Mouse (Mus musculus): ENCODE results near the gene Ssbp4. TPM values are rescaled to one million over a fixed set of nuclear protein-coding genes. Genes with fewer than 3 reads are reported as not detected.

Ssbp4 gene
- polyA plus RNA-seq, 1 experiment from 2014 or later = 100 TPM

GRCm38 (mm10) chr8:70647343-70648163, 38.9 kb upstream of the Ssbp4 start:
- H3K27ac ChIP-seq = peak overlapping the region; percentile 1; the same call in 1 of the 2 replicates
- no peak for ATAC-seq (ENCODE audit: insufficient number of reproducible peaks, insufficient read depth, low FRiP score, low TSS enrichment, low read depth)
- H3K4me3 ChIP-seq = no peak overlapping the region
- H3K36me3 ChIP-seq = peaks cover 42% of the 10 kb centered on the region
- H3K9ac ChIP-seq = 0 out of 2 replicates have a peak overlapping the region, but pooled peaks have one; percentile 0
- H3K27me3 ChIP-seq = no peaks in the 10 kb centered on the region
- peaks cover 23% of the 10 kb centered on the region for H3K4me1 ChIP-seq
- 42% methylated on average over 8 of the region's 8 CpGs for WGBS
- H3K4me2 ChIP-seq = no peak overlapping the region
- H3K9me3 ChIP-seq = no peaks in the 10 kb centered on the region

GRCm38 (mm10) chr8:70646775-70647174, 38.1 kb upstream of the Ssbp4 start:
- ATAC-seq (ENCODE audit: insufficient number of reproducible peaks, insufficient read depth, low FRiP score, low TSS enrichment, low read depth) = no peak
- peaks cover 34% of the 10 kb centered on the region for H3K36me3 ChIP-seq
- no peak overlapping the region for H3K4me3 ChIP-seq
- no peak overlapping the region for H3K4me2 ChIP-seq
- no peak overlapping the region for H3K27ac ChIP-seq
- peaks cover 23% of the 10 kb centered on the region for H3K4me1 ChIP-seq
- no peaks in the 10 kb centered on the region for H3K9me3 ChIP-seq
- H3K27me3 ChIP-seq = no peaks in the 10 kb centered on the region
- no peak overlapping the region for H3K9ac ChIP-seq

GRCm38 (mm10) chr8:70646369-70646768, 37.7 kb upstream of the Ssbp4 start:
- Histone ChIP-seq H3K4me2 (no peak overlapping the region), H3K27me3 (no peaks in the 10 kb centered on the region), H3K9me3 (no peaks in the 10 kb centered on the region), H3K27ac (no peak overlapping the region), H3K36me3 (peaks cover 30% of the 10 kb centered on the region), H3K4me3 (no peak overlapping the region), H3K9ac (no peak overlapping the region), H3K4me1 (peaks cover 23% of the 10 kb centered on the region)
- ATAC-seq (ENCODE audit: insufficient number of reproducible peaks, insufficient read depth, low FRiP score, low TSS enrichment, low read depth) = no peak
- WGBS = 85% methylated on average over 6 of the region's 6 CpGs

DNA sequence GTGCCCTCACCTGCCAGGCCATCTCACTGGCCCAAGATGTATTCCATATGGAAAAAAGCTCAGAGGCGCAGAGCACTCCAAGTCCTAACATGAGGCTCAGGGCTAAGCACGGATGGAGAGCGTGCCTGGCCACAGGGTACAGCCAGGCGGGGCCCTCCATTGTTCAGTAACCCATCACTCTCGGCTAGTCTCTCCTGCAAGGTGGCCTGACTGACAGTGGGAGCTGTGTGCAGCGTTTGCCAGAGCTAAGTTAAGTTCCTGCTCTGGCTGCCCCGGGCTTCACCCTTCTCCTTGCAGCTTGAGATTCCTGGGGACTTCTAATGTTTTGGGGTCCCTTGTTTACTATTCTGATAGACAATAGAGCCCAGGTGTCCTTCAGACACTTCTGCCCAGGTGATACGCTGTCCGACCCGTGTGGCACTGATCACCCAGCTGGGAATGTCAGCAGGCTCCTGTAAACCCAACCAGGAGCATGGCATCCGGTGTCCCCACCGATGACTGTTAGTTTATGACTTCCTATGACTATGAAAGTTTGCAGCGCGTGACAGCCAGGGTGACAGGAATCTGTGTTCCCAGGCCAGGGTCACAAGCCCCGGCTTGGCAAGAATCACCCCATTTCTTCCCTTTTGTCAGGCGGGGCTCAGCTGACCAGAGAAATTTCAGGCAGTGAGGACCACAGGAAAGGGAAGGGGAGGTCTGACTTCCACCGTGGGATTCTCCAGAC, 37.0 kb upstream of the Ssbp4 start:
- H3K4me2 ChIP-seq = no peak overlapping the region
- H3K27me3 ChIP-seq = no peaks in the 10 kb centered on the region
- H3K9me3 ChIP-seq = no peaks in the 10 kb centered on the region
- H3K4me1 ChIP-seq = peaks cover 23% of the 10 kb centered on the region
- H3K4me3 ChIP-seq = no peak overlapping the region
- peaks cover 23% of the 10 kb centered on the region for H3K36me3 ChIP-seq
- ATAC-seq (ENCODE audit: insufficient number of reproducible peaks, insufficient read depth, low FRiP score, low TSS enrichment, low read depth) = no peak
- no peak overlapping the region for H3K9ac ChIP-seq
- WGBS = 60% methylated on average over 17 of the region's 17 CpGs
- H3K27ac ChIP-seq = no peak overlapping the region

DNA sequence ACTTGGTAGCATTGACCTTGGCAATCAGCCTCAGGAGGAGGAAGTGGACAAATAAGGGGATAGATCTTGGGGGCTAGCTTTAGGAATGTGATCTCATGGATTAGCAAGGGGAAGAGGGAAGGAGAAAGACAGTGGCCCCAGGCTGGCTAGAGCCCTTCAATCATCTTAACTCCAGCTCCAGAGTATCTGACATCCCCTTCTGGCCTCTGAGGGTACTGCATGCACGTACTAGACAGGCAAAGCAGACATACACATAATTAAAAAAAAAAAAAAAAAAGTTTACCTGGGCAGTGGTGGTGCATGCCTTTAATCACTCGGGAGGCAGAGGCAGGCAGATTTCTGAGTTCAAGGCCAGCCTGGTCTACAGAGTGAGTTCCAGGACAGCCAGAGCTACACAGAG, 35.4 kb upstream of the Ssbp4 start:
- H3K9ac ChIP-seq = no peak overlapping the region
- no peak for ATAC-seq (ENCODE audit: insufficient number of reproducible peaks, insufficient read depth, low FRiP score, low TSS enrichment, low read depth)
- peaks cover 16% of the 10 kb centered on the region for H3K4me1 ChIP-seq
- WGBS = 86% methylated on average over 2 of the region's 2 CpGs
- H3K4me3 ChIP-seq = no peak overlapping the region
- H3K27ac ChIP-seq = no peak overlapping the region
- H3K9me3 ChIP-seq = no peaks in the 10 kb centered on the region
- H3K27me3 ChIP-seq = no peaks in the 10 kb centered on the region
- no peak overlapping the region for H3K4me2 ChIP-seq
- peaks cover 8% of the 10 kb centered on the region; the same call in 1 of the 2 replicates for H3K36me3 ChIP-seq

- no peak overlapping the region for H3K4me2 ChIP-seq
- no peak overlapping the region for H3K27ac ChIP-seq
- WGBS = 67% methylated on average over 3 of the region's 3 CpGs
- H3K4me1 ChIP-seq = peaks cover 9% of the 10 kb centered on the region
- no peak for ATAC-seq (ENCODE audit: insufficient number of reproducible peaks, insufficient read depth, low FRiP score, low TSS enrichment, low read depth)
- H3K4me3 ChIP-seq = no peak overlapping the region
- no peaks in the 10 kb centered on the region for H3K36me3 ChIP-seq
- no peaks in the 10 kb centered on the region for H3K27me3 ChIP-seq
- no peaks in the 10 kb centered on the region for H3K9me3 ChIP-seq
- H3K9ac ChIP-seq = no peak overlapping the region
Observed at GRCm38 (mm10) chr8:70643019-70643418, 34.3 kb upstream of the Ssbp4 start.

- 77% methylated on average over 9 of the region's 9 CpGs for WGBS
- Histone ChIP-seq H3K4me1 (peaks cover 25% of the 10 kb centered on the region), H3K36me3 (no peaks in the 10 kb centered on the region), H3K27ac (no peak overlapping the region), H3K9ac (no peak overlapping the region), H3K27me3 (no peaks in the 10 kb centered on the region), H3K4me3 (no peak overlapping the region), H3K4me2 (no peak overlapping the region), H3K9me3 (no peaks in the 10 kb centered on the region)
- ATAC-seq (ENCODE audit: insufficient number of reproducible peaks, insufficient read depth, low FRiP score, low TSS enrichment, low read depth) = no peak
Observed at GRCm38 (mm10) chr8:70638752-70639151, 30.1 kb upstream of the Ssbp4 start.

DNA sequence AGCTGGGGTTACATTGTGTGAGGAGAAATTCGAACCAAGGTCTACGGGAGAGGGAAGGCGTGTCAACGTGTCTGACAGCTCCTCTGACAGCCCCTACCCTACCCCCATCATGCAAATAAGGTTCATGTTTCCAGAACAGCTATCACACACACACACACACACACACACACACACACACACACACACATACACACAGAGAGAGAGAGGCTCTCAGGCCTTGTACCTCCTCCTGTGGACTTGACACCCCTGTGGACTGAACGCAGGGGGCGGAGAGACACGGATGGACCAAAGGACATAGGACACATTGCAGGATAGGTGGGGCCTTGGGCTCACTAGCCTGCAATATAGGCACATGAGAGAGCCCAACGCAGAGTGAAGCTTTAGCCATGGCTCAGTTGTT, 28.2 kb upstream of the Ssbp4 start:
- H3K4me2 ChIP-seq = no peak overlapping the region
- H3K4me1 ChIP-seq = peaks cover 27% of the 10 kb centered on the region
- peaks cover 6% of the 10 kb centered on the region for H3K27me3 ChIP-seq
- no peaks in the 10 kb centered on the region for H3K36me3 ChIP-seq
- 59% methylated on average over 8 of the region's 8 CpGs for WGBS
- 0 out of 2 replicates have a peak overlapping the region, but pooled peaks have one; percentile 36 for H3K9ac ChIP-seq
- H3K4me3 ChIP-seq = no peak overlapping the region
- no peak for ATAC-seq (ENCODE audit: insufficient number of reproducible peaks, insufficient read depth, low FRiP score, low TSS enrichment, low read depth)
- H3K9me3 ChIP-seq = no peaks in the 10 kb centered on the region
- H3K27ac ChIP-seq = no peak overlapping the region

GRCm38 (mm10) chr8:70635527-70635926, 26.9 kb upstream of the Ssbp4 start:
- H3K4me2 ChIP-seq = no peak overlapping the region
- WGBS = 70% methylated on average over 6 of the region's 6 CpGs
- no peak overlapping the region for H3K4me3 ChIP-seq
- H3K27me3 ChIP-seq = peaks cover 18% of the 10 kb centered on the region
- H3K36me3 ChIP-seq = no peaks in the 10 kb centered on the region
- H3K27ac ChIP-seq = no peak overlapping the region
- no peaks in the 10 kb centered on the region for H3K9me3 ChIP-seq
- ATAC-seq (ENCODE audit: insufficient number of reproducible peaks, insufficient read depth, low FRiP score, low TSS enrichment, low read depth) = no peak
- H3K4me1 ChIP-seq = peaks cover 37% of the 10 kb centered on the region
- H3K9ac ChIP-seq = no peak overlapping the region; the same call in 1 of the 2 replicates

- no peak overlapping the region for H3K27ac ChIP-seq
- H3K4me3 ChIP-seq = no peak overlapping the region
- 51% methylated on average over 6 of the region's 6 CpGs for WGBS
- no peak for ATAC-seq (ENCODE audit: insufficient number of reproducible peaks, insufficient read depth, low FRiP score, low TSS enrichment, low read depth)
- peaks cover 47% of the 10 kb centered on the region for H3K4me1 ChIP-seq
- H3K27me3 ChIP-seq = peaks cover 19% of the 10 kb centered on the region
- H3K9me3 ChIP-seq = no peaks in the 10 kb centered on the region
- no peak overlapping the region for H3K9ac ChIP-seq
- no peaks in the 10 kb centered on the region for H3K36me3 ChIP-seq
- no peak overlapping the region for H3K4me2 ChIP-seq
Observed at GRCm38 (mm10) chr8:70634066-70634465, 25.4 kb upstream of the Ssbp4 start.

DNA sequence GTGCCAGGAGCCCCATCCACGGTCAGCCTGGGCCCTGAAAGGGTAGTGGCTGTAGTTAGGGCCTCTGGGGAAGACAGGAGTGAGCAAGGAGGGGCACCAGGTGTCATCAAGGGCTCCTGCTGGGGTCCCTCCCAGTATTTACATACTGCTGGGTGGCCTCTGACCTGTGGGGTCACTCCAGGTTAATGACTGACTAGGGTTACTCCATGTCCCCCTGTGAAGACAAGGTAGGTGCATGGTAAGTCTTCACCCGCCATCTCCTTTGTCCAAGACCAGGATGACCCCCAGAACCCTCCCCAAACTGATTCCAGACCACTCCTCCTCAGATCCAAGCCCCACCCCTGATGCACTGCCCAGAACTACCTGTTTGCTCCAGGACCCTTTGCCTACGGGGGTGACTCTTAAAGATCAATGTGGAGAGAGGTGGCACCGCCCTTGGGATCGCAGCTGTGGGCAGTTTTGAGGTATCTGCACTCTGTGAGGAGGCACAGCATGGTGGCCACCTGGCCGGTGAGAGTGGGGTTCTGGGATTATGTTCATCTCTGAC, 23.7 kb upstream of the Ssbp4 start, which contains the start of gene Gdf15:
Gene Gdf15 (minus strand): TSS at position 111 of the 547 bp plus-strand sequence.
- H3K9me3 ChIP-seq = no peaks in the 10 kb centered on the region
- WGBS = 72% methylated on average over 6 of the region's 6 CpGs
- H3K4me3 ChIP-seq = no peak within 1 kb of the TSS
- no peak for ATAC-seq (ENCODE audit: insufficient number of reproducible peaks, insufficient read depth, low FRiP score, low TSS enrichment, low read depth)
- H3K9ac ChIP-seq = no peak within 1 kb of the TSS
- peaks cover 19% of the 10 kb centered on the region for H3K27me3 ChIP-seq
- no peak within 1 kb of the TSS for H3K27ac ChIP-seq
- H3K4me1 ChIP-seq = peaks cover 44% of the 10 kb centered on the region
- no peaks in the 10 kb centered on the region for H3K36me3 ChIP-seq
- H3K4me2 ChIP-seq = no peak within 1 kb of the TSS
